Mouse (Mus musculus) neutrophil, adult 5-6 weeks (primary cell): ENCODE measurements around the gene Gkn2. TPM values are rescaled to one million over a fixed set of nuclear protein-coding genes. Genes with fewer than 3 reads are reported as not detected.

Experiments
- ATAC-seq: fragments of 151-379, 151-347 bp; 2 replicates; pipeline ENCODE4 v1.8.0; 2017; ENCODE audit warnings: mild to moderate bottlenecking, moderate TSS enrichment; ENCODE audit not compliant: insufficient number of reproducible peaks, poor library complexity, low FRiP score, severe bottlenecking; ENCODE audit errors: extremely low read depth
- total RNA-seq: library from RNA; stranded (forward); fragments of 200-1000 nt; gene quantifications from 2 replicates; pipeline ENCODE4 v1.2.3, GENCODE M21; 2017

Gkn2 gene
- total RNA-seq, result not detected in 2 replicates

DNA sequence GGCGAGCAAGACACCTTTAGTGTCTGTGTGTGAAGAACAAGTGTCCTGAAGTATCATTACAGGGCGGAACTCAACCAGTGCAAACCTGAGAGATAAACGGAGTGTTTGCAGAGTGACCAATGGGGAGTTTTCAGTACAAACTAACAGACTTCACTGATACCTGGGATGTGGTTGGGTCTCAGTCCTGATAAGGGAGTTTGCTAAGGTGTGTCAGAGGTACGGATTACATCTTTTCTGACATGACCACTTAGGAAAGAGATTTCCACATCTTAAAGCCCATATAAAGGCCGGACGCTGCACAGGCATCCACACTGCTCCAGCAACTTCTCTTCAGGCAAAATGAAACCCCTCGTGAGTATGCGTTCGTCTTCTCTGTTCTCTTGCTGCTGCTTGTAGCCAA, at the start of gene Gkn2:
Gkn2 (plus strand) TSS at position 301 of the 400 bp plus-strand sequence.
- ATAC-seq, result no peak

DNA sequence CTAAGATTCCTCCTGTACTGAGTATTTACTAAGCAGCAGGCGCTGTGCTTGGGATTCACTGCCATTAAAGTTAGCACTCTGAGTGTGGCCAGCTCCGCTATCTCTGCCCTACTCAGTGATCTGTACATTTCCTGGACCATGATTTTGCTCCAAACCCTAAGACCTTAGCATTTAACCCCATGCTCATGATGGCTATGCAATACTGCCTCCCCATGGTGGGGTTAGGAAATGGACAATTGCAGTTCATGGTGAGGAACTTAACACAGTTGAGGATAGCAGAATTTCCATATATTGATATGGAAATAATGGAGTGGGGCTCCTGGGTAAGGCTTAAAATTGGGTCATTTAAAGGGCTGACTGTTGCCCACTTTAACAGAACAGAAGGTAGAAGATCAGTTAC, 49.8 kb upstream of the Gkn2 start:
- ATAC-seq, result 0 out of 2 replicates have a peak, but pooled peaks have one; percentile 34

DNA sequence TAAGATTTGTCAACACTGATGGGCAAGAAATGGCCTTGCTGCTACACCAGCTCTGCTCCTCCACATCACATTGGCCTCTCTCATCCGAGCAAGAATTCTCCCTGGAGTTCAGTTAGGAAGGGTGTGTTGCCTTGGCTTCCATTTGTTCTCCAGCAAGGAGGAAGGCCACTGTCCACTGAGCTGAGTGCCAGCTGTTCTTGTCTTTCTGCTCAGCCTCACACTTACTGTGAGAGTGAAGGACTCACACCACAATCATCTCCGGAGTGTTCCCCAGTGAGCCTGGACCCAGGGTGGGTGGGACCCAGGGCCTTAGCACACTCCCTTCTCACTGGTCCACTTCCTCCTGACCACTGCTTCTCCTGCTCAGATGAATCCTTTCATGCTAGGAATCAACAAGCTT, 46.2 kb upstream of the Gkn2 start:
- ATAC-seq, result no peak

DNA sequence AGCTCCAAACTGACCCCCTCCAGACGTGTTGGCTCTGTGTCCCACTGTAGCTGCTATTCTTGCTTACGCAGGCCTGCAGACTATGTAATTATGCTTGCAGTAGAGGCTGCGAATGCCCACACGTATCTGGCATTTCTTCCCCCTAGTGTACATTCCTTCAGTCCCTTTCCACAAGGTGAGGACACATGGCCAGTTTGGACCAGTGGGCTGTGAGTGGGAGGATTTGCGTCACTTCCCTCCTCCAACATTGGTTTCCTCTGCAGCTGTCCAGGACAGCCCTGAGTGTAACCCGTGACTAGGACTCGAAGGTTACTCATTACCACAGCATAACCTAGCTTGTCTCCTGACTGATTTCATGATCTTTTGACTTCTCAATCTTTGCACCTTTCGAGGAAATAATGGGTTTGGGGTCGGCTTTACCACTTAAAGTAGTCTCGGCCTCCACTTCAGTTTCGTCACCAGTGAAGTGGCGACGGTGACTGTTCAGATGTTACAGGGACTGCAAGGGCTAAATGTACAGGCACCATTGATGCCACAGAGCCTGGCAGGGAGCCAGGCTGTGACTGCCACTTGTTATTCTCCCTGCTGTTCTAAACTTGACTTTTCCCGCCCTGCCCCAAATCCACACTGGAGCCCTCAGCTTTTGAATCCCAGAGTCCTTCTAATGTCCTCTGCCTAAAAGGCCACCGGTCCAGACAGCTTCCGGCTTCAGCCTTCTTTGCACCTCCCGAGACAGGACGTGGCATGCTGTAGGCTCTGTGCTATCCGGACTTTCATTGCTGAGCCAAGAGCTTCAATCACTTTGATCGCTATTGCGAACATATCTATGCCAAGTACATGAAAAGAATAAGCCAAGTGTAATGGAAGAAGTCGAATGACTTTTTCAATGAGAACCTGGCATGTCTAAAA, 44.6 kb upstream of the Gkn2 start:
- ATAC-seq, result no peak

DNA sequence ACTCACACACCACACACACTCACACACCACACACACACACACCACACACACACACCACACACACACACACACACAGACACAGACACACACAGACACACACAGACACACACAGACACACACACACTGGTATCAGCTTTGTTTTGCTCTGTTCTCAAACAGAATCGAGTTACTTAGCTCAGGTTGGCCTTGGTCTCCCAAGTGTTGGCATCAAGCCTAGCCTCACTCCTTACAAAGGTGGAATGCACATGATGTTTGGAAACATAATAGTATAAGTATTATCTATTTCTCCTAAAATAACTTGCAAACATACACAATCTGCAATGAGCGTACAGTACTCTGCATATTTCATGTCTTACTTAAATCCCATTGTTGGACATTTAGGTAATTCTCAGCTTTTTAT, 40.8 kb upstream of the Gkn2 start:
- no peak for ATAC-seq

DNA sequence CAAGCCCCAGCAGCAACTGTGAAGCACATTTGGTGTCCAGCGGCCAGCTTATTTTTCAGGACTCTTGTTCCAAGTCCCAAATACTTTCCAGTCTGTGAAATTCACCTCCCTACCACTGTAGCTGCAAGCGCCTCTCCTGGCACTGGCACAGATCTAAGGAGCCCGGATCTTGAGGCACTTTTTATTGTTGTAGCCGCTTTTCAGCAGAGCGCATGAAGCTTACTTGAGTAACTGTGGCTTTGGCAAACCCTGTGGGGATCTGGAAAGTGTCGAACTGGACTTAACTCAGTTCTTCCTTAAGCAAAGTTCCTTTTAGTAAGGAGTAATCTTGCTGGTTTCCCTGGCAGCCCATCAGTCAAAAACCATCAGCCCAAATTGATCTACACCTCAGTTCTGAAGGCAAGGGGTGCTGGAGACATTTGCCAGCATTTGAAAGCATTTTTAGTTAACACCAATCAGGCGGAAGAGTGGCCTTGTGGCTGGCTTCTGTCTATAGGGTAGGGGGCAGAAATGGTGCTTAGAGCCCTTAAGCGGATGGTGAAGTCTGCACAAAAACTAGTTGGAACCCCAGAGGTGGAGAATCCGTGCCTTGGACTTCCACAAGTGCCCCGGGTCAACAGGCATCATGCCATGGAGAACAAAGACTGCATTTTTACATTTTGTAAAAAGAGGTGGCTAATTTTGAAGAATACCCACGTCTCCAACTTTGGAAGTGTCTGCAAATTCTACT, 38.6 kb upstream of the Gkn2 start:
- ATAC-seq, result no peak

DNA sequence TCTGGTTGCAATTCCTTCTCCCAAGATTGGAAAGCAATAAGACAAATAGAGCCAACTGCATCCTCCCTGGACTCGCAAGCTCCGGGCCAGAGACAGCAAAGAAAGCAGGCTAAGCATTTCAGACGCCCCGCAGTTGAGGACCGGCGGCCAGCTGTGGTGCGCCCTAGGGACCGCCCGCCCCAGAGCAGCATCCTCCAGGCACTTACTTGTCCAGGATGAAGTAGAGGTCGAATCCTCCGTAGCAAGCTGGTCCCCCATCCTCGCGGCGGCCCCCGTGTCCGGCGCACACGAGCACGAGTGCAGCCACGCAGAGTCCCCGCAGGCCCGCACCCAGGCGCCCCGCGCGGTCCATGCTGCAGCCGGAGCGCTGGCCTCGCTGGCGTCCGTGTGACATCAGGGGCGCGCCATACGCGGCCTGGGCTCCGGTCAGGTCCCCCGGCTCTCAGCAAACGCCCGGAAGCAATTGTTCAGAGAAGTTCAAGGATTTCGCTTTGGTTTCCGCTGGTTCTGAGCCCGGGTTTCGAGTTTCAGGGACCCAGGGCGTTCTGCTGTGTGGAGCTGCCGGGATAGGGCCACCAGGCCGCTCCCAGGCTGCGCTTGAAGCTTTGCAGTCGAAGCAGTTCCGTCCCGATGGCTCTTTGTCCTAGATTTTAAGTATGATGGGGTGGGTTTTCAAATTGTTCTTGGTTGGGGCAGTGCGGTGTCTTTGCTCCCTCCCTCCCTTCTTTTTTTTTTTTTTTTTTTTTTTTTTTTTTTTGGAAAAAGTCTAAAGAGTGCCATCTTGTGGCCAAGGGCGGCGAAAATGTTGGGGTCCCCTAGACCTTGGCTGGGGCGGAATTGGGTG, 37.8 kb upstream of the Gkn2 start, which contains the start of gene Antxr1:
Antxr1 (minus strand) TSS at position 731 of the 844 bp plus-strand sequence.
- ATAC-seq, result no peak

DNA sequence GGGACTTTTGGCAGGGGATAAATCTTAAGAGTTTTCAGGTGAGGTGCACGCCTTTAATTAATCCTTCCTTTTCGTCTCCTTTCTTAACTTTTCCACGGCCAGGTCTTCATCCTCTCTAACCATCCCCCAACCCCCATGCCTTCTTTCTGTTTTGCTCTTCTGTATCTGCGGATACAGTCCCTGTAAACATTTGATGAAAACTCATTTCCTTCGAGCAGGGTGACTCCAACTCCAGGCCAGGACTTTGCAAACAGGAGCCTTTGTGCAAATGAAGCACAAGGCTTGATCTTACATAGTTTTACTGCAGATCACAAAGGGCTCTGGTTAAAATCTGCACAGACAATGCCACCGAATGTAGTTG, 37.2 kb upstream of the Gkn2 start:
- no peak for ATAC-seq

DNA sequence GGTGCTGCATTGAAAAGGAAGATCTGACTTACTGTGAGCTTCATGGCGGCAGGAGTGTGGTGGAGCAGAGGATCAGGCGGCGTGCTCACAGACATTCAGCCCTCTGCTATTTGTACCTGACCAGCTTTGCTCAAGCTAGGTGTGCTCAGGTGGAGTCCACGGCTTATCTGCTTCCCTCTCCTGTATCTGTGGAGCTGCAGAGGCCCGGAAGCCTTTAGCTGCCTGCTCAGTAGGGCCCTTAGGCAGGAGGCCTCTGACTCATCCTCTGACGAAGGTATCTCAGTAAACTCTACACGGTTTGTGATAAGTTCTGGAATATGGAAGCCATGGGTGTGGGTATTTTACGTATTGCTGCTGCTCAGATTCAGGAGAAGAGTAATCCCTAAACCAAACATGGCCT, 22.3 kb upstream of the Gkn2 start, which contains the start of gene Gkn1:
Gkn1 (minus strand) TSS at position 114 of the 400 bp plus-strand sequence.
- ATAC-seq, result no peak

DNA sequence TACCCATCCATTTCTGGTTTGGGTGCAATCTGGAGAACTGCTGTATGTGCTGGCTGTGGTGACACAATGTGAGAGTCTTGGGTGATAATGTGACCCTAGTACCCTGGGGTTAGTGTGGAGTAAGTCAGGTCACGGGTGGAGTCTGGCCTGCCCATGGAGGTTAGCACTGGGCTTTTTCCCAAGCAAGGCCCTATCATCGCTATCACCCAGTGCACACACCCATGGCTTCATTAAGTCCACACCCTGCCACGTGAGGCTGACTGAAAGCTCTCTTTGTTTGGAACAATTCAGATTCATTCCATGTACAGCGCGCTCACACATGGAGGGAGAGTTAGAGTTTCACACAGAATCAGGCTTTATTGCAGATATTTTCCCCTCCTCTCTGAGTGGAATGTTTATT, 18.7 kb upstream of the Gkn2 start:
- no peak for ATAC-seq

DNA sequence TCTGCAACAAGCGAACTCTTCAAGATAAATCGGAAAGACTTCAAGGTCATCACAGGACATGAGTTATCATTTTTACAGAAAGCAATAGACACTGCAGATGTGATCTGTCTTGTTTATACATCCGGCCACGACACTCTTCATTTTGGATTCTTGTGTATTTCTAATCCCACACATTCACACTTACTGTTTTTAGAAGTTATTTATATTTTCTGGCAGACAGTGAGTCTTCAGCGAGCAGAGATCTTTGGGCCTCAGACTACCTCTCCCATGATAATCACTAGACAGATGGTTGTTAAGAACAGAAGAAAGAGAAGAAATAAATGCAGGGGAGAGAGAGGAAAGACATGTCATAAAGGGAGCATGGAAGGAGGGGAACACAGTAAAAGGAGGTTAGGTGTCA, 3.9 kb upstream of the Gkn2 start:
- ATAC-seq, result no peak

DNA sequence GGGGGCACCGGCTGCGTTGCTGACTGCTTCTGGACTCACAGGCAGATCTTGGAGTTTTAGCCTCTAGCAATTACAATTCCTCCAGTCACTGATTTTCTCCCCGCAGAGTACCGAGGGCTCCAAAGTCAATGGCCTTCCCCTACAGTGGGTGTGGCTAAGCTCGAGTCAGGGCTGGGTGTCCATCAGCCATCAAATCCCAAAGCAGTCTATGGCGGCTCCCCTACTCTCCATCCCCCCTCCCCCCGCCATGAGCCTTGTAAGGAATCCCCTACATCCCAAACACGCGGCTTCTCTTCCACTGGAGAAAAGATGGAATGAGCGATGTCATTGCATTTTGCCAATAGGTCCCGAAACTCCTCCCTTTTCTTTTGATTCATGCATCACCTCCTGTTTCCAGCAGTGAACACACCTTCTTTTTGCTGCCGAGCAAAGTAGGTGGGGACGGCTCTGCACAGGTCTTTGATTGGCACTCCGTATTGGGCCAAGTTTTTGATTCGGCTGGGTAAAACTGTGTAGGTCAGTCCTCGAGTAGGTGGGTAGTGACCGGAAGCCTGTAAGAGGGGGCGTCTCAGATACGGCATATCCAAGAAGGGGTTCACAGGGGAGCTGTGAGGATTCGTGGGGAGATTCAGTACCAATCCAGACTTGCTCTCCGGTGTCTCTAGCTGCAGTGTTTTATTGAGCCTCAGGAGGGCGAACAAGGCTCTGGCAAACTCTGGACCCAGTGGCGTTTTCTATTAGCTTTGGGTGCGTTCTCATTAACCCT, 11.0 kb downstream of the Gkn2 start:
- no peak for ATAC-seq

DNA sequence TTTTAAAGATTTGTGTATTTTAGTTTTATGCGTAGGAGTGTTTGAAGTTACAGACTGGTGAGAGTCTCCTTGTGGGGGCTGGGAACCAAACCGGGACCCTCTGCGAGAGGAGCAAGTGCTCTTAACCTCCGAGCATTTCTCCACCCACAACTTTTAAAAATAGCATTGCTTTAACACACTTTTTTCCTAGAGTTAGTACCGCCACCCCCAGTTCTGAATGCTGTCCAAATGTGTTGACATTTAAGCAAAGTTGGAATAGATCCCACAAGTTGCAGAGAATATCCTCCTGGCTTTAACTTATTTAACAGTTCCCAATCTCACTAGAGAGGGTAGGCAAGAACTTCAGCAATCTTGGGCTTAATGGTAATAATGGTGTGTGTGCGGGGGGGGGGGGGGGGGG, 11.6 kb downstream of the Gkn2 start:
- ATAC-seq, result no peak

DNA sequence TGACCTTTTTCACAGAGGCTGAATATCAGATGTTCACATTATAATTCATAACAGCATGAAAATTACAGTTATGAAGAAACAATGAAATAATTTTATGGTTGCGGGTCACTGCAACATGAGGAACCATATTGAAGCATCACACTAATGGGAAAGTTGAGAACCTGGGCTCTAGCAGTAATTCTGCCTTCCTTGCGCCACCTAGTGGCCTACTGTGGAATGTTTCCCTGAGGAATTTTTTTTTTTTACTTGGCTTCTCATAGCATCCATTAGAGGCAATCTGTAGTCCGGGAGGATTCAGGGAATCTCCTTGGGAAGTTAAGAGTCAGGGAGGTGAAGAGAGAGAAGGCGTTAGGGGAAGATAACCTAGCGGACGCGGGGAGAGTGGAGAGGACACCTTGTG, 13.0 kb downstream of the Gkn2 start:
- no peak for ATAC-seq

DNA sequence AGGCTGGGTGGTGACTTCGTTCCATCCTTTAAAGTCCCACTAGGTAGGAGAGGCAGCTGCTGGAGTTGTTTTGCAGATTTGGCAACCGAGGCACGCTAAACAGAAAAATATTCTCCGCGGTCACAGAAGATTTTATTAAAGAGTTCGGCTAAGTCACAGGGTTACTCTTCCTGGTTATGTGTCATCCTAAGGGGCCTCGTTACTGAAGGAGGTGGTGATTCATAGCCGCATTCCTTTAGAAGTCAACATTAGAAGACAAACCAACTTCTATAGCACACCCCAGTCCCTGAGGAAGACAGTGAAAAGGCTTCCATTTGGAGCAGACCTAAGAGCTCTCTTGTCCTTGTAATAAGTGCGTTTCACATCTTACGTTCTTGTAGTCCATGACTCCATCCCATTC, 13.5 kb downstream of the Gkn2 start:
- no peak for ATAC-seq

DNA sequence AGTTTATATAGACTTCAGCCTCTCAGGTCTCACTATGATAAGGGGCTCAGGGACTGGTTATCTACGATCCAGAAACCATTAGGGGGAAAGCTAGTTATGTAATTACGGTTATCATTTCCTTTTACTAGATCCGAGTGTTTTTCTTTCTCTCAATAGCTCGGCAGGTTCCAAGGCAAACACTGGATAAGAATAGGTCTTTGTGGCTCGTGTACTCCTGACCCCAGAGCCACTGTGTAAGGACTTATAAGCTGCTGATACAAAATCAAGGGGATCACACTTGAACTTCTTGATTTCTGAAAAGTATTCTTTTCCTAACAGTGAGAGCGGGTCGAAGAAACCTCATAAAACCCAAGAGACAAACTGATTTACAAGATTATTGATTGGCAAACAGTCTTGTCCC, 15.7 kb downstream of the Gkn2 start, which contains the start of gene Gkn3:
Gkn3 (minus strand) TSS at position 59 of the 400 bp plus-strand sequence.
- ATAC-seq, result no peak

DNA sequence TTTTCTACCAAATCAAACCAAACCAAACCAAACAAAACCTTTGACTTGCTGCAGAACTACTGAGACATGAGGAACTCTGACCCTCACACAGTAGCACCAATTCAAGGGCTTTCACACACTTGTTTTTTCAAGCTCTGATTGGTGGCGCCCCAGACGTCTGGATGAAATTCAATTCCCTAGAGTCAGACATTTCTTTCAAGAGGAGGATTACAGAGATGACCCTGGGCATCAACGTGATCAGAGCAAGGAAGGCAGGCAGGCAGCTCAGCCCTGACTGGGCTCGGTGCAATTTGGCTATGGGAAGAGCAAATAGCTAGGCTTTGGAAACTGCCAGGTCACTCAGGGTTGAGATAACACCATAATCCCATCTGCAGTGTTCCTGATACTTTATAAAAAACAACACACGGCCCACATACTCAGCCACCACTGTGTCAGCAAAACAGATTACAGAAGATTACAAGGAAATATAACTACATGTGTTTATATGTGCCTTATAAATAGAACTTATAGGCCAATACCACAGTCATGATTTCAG, 16.4 kb downstream of the Gkn2 start:
- no peak for ATAC-seq

DNA sequence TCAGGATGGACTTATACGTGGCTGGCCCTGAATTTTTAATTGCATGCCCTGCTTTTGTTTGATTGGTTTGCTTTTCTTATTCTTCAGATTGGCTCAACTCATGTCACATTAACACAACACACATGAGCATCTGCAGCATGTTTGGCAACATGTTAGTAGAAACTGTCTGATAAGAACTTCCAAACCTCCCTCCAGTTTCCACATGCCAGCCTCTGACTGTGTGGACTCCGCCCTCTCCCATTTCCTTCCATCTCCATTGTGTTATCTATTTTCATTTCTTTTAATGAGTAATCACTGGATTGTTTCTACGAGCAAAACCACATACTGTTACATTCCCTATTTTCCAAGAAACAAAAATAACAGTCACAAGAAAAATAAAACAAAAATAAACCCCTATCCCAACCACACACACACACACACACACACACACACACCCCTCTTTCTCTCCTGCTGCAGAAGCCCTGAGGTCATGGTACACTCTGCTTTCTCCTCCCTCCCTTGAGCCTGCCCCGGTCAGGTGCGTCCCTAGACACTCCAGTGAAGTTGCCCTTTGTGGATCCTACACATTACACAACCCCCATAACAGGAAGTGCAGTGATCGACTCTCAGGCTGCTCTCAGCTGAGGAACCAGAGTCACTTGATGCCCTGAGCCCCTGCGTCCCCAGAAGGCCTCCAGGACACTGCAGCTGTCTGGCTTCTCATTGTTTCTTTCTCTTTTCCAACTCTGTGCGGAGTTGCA, 20.5 kb downstream of the Gkn2 start:
- no peak for ATAC-seq
